Mouse (Mus musculus) MEL-GATA-1-ER (cell line): Measurements from ENCODE around the gene Cdk12.

Source experiments
- DNase-seq: peaks from one replicate; pipeline ENCODE4 v3.0.0-alpha.2; 2012; ENCODE audit warnings: low read depth; ENCODE audit errors: extremely low read depth

Cdk12 gene

GRCm38 (mm10) chr11:98313790-98314323 lies 111.0 kb downstream of the Cdk12 start:
- peak; percentile 29 for DNase-seq

GRCm38 (mm10) chr11:98317479-98317878 lies 114.6 kb downstream of the Cdk12 start:
- no peak for DNase-seq

- no peak for DNase-seq
Observed at GRCm38 (mm10) chr11:98318421-98319116, 115.7 kb downstream of the Cdk12 start.

GRCm38 (mm10) chr11:98319120-98319519 lies 116.3 kb downstream of the Cdk12 start:
- no peak for DNase-seq

GRCm38 (mm10) chr11:98319544-98319943 lies 116.7 kb downstream of the Cdk12 start:
- no peak for DNase-seq

- no peak for DNase-seq
Observed at GRCm38 (mm10) chr11:98319944-98320343, 117.1 kb downstream of the Cdk12 start.

- no peak for DNase-seq
Observed at GRCm38 (mm10) chr11:98320381-98320780, 117.5 kb downstream of the Cdk12 start.

- DNase-seq, result no peak
Observed at GRCm38 (mm10) chr11:98320806-98321676, 118.2 kb downstream of the Cdk12 start.

DNA sequence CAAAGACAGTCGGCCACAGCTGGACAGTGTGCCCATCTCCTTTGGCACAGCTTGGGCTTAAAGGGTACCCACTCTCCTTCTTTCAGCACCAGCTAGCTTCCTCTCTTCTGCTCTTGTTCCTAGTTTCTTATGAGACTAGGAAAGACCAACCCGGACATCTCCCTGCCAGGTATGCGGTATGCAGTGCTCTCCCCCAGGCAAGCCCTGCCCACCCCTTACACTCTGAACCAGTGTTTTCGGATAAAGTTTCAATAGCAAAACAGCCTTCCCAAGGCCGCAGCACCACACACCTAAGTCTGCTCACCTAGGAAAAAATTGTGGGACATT lies 118.8 kb downstream of the Cdk12 start:
- no peak for DNase-seq

GRCm38 (mm10) chr11:98322159-98322558 lies 119.3 kb downstream of the Cdk12 start:
- DNase-seq, result no peak

DNA sequence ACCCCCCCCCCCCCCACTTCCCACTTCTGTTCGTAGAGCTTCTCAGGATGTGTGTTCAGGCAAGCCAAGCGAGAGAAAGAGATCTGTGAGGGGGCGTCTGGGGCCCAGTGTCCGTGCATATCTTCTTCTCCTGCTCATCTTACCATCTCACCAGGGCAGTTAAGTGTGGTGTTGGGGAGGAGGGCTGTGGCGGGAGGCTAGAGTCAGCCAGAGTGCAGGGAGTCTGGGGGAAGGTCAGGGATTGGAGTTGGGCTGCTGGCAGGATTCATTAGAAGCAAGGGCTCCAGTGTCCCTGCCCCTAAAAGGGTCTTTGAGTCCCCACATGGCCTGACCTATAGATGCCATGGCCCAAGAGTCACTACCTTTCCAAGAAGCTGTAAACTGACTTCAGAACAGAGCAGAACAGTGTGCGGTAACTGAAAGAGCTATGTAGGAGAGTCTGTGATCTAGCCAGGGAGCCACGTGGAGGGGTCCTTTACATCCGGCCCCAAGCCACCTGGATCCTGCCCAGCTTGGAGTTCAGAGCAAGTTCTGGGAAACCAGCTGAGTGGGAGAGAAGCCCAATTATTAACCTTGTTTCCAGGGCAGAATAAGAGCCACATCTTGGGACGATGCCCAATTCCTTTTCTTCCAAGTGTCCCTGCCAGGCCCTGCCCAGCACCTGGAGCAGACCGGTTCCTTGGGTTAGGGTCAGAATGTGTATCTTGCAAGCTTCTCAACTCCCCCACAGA lies 120.4 kb downstream of the Cdk12 start:
- no peak for DNase-seq

DNA sequence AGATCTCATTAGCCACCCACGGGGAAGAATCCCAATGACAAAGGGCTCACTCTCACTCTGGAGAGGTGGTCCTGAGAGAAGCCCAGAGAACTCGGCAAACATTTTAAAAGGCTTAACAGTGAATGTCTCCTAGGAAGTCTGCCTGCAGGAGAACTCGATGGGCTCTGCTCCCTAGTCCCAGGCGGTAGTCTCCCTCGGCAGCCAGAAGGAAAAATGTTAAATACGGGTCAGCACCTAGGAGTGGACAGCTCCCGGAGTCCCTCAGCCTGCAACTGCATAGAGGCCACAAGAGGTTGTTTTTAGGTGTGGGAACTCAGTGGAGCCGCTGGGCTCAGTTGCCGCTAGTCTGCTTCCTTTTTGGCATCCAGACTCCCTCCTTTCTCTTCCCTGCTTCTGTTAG lies 121.1 kb downstream of the Cdk12 start:
- no peak for DNase-seq

- DNase-seq, result no peak
Observed at GRCm38 (mm10) chr11:98325191-98325820, 122.4 kb downstream of the Cdk12 start.

- no peak for DNase-seq
Observed at GRCm38 (mm10) chr11:98325821-98326218, 123.0 kb downstream of the Cdk12 start.

DNA sequence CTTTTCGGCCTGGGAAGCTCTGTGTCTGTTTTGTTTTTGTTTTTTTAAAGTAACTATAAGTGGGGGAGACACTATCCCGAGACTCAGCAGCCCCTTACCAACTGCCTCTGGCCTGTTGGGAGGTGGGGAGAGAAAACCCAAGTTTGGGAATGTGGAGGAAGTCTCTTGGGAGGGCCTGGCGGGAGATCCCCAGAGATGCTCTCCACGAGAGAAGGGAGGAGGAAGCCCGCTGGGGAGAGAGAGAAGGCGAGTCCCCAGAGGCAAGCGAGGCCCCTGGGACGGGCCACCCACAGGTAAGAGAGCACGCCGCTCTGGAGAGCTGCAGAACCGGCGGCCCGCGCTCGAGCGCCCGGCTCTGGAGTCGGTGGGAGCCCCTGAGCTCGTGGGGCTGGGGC lies 123.9 kb downstream of the Cdk12 start:
- DNase-seq, result no peak

DNA sequence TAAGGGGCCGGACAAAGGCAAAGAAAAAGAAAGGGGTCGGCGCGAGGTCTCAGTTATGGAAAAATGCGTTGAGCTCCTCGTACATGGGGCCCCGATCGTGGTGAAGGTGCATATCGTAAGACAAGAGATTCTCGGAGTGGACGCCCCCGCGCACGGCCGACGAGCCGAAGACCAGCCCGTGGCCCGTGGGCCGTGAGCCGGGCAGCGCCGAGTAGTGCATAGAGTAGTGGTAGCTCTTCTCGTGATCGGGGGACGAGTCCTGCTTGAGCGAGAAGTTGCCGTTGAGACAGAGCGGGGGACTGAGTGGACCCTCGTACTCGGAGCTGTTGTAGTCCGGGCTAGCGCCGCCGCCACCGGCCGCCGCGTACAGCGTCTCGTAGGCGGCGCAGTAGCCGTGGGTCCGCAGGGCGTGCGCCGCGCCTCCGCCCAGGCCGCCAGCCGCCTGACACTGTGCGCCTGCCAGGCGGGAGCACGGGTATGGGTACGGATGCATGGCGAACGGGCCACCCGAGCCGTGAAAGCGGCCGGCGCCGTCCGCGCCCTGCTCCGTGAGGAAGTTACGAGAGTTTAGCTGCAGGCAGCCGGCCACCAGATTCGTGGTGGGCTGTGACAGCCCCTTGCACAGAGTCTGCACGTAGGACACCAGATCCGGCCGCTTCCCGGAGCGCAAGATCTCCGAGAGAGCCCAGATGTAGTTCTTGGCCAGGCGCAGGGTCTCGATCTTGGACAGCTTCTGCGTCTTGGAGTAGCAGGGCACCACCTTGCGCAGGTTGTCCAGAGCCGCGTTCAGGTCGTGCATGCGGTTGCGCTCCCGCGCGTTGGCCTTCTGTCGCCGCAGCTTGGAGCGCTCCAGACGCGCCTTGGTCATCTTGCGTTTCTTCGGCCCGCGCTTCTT lies 124.5 kb downstream of the Cdk12 start:
- DNase-seq, result no peak

GRCm38 (mm10) chr11:98328031-98328370 lies 125.1 kb downstream of the Cdk12 start:
- DNase-seq, result no peak
